Comparison of ENCODE assay signal across 9 mouse cellular contexts in the genomic region with DNA sequence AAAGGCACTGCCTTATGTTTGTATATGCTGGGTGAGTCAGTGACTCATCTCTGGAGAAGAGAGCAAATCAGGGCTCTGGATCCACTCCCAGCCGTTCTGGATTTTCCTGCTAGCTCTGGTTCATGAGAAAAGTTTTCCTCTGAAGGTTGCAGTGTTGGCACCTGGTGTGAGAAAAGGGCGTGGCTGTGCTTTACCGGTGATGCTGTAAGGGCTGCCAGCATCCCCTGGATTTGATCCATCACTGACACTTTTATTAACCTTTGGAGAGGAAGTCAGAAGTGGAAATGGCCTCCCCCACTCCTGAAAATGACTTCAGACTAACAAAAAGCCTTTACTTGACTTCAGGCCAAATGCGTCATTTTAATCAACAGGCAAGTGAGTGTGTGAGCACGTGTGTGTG. TPM values are rescaled to one million over a fixed set of nuclear protein-coding genes. Genes with fewer than 3 reads are reported as not detected.
DNase-seq lines count a peak whose midpoint lies in the region; ATAC-seq lines count a peak whose summit lies in the region.
"Had no signal": no experiment of that assay in that cellular context is flagged by ENCODE, and none has a peak within 500 bp of the region (broad histone marks: within the 10 kb centered on the region; RNA-seq: fewer than 3 reads in every experiment).

No protein-coding gene starts in this region.

- DNase-seq in frontal cortex, postnatal 25 days (ENCODE audit: low spot score in 2 of 2), result no peak
- peak; percentile 24 for DNase-seq in ovary, postnatal 14 days (ENCODE audit: low spot score)
- DNase-seq in ovary, adult 18-20 months (ENCODE audit: low spot score), result no peak
- DNase-seq in heart, postnatal 4 days, result peak; percentile 70
- peak; percentile 49 for DNase-seq in telencephalon, adult 2 months (ENCODE audit: low read depth, low spot score)
- no peak for DNase-seq in embryo, embryonic 10 days (ENCODE audit: low spot score)

- ATAC-seq in frontal cortex, adult (ENCODE audit: low TSS enrichment), result peak; percentile 93
- no peak for ATAC-seq in cerebellum, adult (ENCODE audit: insufficient number of reproducible peaks, low FRiP score, low TSS enrichment)
- ATAC-seq: midbrain, embryonic 13.5 days had no signal

RNA-seq across cellular contexts. Expression of a gene that starts 37.2 kb away (rescaled TPM):
- 10 to 100 TPM; 29.5 TPM for total RNA-seq in heart, postnatal 4 days (2021)

Comparison
In these comparisons a context has a peak if more than half of its experiments do, and no peak if none do; other contexts are left out.
1. DNase-seq: peak in ovary, postnatal 14 days (single experiment), heart, postnatal 4 days (single experiment) and telencephalon, adult 2 months (single experiment); none in frontal cortex, postnatal 25 days (0 of 2), ovary, adult 18-20 months (single experiment) and embryo, embryonic 10 days (single experiment).